Mouse (Mus musculus): Measurements from ENCODE around the gene Mdga2.

- TF ChIP-seq CHD2 (IDR thresholded peaks at IDR 0.05; ENCODE audit: low read depth, low read length) (no peak), HCFC1 (IDR thresholded peaks at IDR 0.05; ENCODE audit: borderline replicate concordance, insufficient read depth, low read length) (no peak), ZNF384 (IDR thresholded peaks at IDR 0.05; ENCODE audit: low read depth, low read length) (no peak)
Observed at GRCm38 (mm10) chr12:67035509-67036261, 186.7 kb downstream of the Mdga2 start.

All from ES-E14 (cell line).